Mouse (Mus musculus) heart, postnatal 0 days (tissue): Measurements from ENCODE around the gene Trip6. TPM values are rescaled to one million over a fixed set of nuclear protein-coding genes. Genes with fewer than 3 reads are reported as not detected.

ENCODE experiments used
- ATAC-seq: fragments of 200-750 bp; cut with Nextera tagmentation; 2 replicates; pipeline ENCODE4 v1.8.0; 2017; ENCODE audit warnings: low read depth, moderate number of reproducible peaks, moderate library complexity; ENCODE audit not compliant: insufficient read depth
- DNase-seq: peaks from one replicate; pipeline ENCODE4 v3.0.0-alpha.2; 2016; ENCODE audit warnings: low spot score
- H3K27ac ChIP-seq: fragments of 300-500 bp; sonication (generic); 2 replicates; pipeline ENCODE4 v1.5.1; 2014; ENCODE audit warnings: low read depth, mild to moderate bottlenecking
- H3K27me3 ChIP-seq: fragments of 300-500 bp; sonication (generic); 2 replicates; pipeline ENCODE4 v1.6.1; 2014; ENCODE audit warnings: low read length, mixed read lengths; ENCODE audit not compliant: control insufficient read depth, insufficient read depth
- H3K36me3 ChIP-seq: fragments of 300-500 bp; sonication (generic); replicated peaks from 2 replicates; pipeline ENCODE4 v1.6.1; 2014; ENCODE audit warnings: low read length, mixed read lengths; ENCODE audit not compliant: control insufficient read depth, insufficient read depth
- H3K4me1 ChIP-seq: fragments of 300-500 bp; sonication (generic); 2 replicates; pipeline ENCODE4 v1.6.1; 2014; ENCODE audit warnings: antibody characterized with exemption; ENCODE audit not compliant: control insufficient read depth, insufficient read depth
- H3K4me2 ChIP-seq: fragments of 300-500 bp; sonication (generic); 2 replicates; pipeline ENCODE4 v1.6.1; 2014; ENCODE audit warnings: low read depth, mild to moderate bottlenecking, low read length, moderate library complexity
- H3K4me3 ChIP-seq: fragments of 300-500 bp; sonication (generic); 2 replicates; pipeline ENCODE4 v1.5.1; 2014; ENCODE audit warnings: low read depth, low read length
- H3K9ac ChIP-seq: fragments of 300-500 bp; sonication (generic); replicated peaks from 2 replicates; pipeline ENCODE4 v1.6.1; 2014; ENCODE audit warnings: low read depth, low read length, mixed read lengths
- H3K9me3 ChIP-seq: fragments of 300-500 bp; sonication (generic); replicated peaks from 2 replicates; pipeline ENCODE4 v1.6.1; 2016; ENCODE audit warnings: low read length; ENCODE audit not compliant: control insufficient read depth
- CTCF ChIP-seq: IDR thresholded peaks from 2 replicates; pipeline ENCODE4 v1.5.1; 2016; ENCODE audit warnings: antibody characterized with exemption, control low read depth, low read depth
- EP300 ChIP-seq: IDR thresholded peaks from 2 replicates; pipeline ENCODE4 v1.6.1; 2016; ENCODE audit warnings: antibody characterized with exemption, low read depth
- WGBS: fragments of 180-500 bp; shearing (Covaris S2); extraction: QIAGEN DNeasy Blood & Tissue Kit; methylation state at CpG from one replicate; pipeline ENCODE4 v1.1.7; 2014; 5-methylcytosine and 5-hydroxymethylcytosine counted together
- polyA plus RNA-seq: library from polyadenylated mRNA; unstranded; fragments of >200 nt; fragmentation: Nextera tagmentation; extraction: Ambion mirVana; gene quantifications from 2 replicates; pipeline ENCODE4 v1.2.1, GENCODE M21; 2015
- total RNA-seq: library from RNA; depleted of rRNA; stranded (reverse); fragments of >200 nt; gene quantifications from 2 replicates; pipeline ENCODE4 v1.2.3, GENCODE M21; 2014; ENCODE audit warnings: low replicate concordance

Gene Trip6
- total and polyA plus RNA-seq, 2 experiments from 2014 or later, result 28.6 to 44.8 TPM

- H3K4me1 ChIP-seq, result peaks cover 26% of the 10 kb centered on the region; the same call in 1 of the 2 replicates
- WGBS, result 79% methylated on average over 4 of the region's 4 CpGs
- H3K4me3 ChIP-seq, result no peak overlapping the region
- no peaks in the 10 kb centered on the region for H3K9me3 ChIP-seq
- TF ChIP-seq EP300, result no peak
- TF ChIP-seq CTCF, result no peak
- no peaks in the 10 kb centered on the region for H3K36me3 ChIP-seq
- H3K27ac ChIP-seq, result no peak overlapping the region
- H3K4me2 ChIP-seq, result no peak overlapping the region
- no peak for ATAC-seq
- DNase-seq, result no peak
- H3K27me3 ChIP-seq, result no peaks in the 10 kb centered on the region
- no peak overlapping the region for H3K9ac ChIP-seq
Measured at GRCm38 (mm10) chr5:137346983-137347382, 32.8 kb upstream of the Trip6 start.

GRCm38 (mm10) chr5:137346388-137346787 is 32.2 kb upstream of the Trip6 start:
- ATAC-seq, result no peak
- no peak overlapping the region for H3K4me2 ChIP-seq
- no peak for DNase-seq
- no peaks in the 10 kb centered on the region for H3K27me3 ChIP-seq
- TF ChIP-seq EP300 (no peak), CTCF (no peak)
- WGBS, result 80% methylated on average over 1 of the region's 1 CpGs
- no peaks in the 10 kb centered on the region for H3K36me3 ChIP-seq
- H3K4me1 ChIP-seq, result peaks cover 20% of the 10 kb centered on the region; the same call in 1 of the 2 replicates
- no peak overlapping the region for H3K9ac ChIP-seq
- no peaks in the 10 kb centered on the region for H3K9me3 ChIP-seq
- H3K4me3 ChIP-seq, result no peak overlapping the region
- H3K27ac ChIP-seq, result 0 out of 2 replicates have a peak overlapping the region, but pooled peaks have one; percentile 12

GRCm38 (mm10) chr5:137345821-137346220 is 31.6 kb upstream of the Trip6 start:
- no peak overlapping the region for H3K4me3 ChIP-seq
- no peaks in the 10 kb centered on the region for H3K36me3 ChIP-seq
- ATAC-seq, result no peak
- H3K27ac ChIP-seq, result 0 out of 2 replicates have a peak overlapping the region, but pooled peaks have one; percentile 12
- no peak overlapping the region for H3K9ac ChIP-seq
- H3K27me3 ChIP-seq, result no peaks in the 10 kb centered on the region
- DNase-seq, result peak; percentile 41
- no peaks in the 10 kb centered on the region for H3K9me3 ChIP-seq
- TF ChIP-seq CTCF (no peak), EP300 (no peak)
- H3K4me1 ChIP-seq, result peaks cover 17% of the 10 kb centered on the region; the same call in 1 of the 2 replicates
- H3K4me2 ChIP-seq, result peak overlapping the region; percentile 29; the same call in 1 of the 2 replicates
- WGBS, result 13% methylated on average over 9 of the region's 9 CpGs

- no peak overlapping the region for H3K4me3 ChIP-seq
- H3K4me1 ChIP-seq, result peaks cover 17% of the 10 kb centered on the region; the same call in 1 of the 2 replicates
- no peaks in the 10 kb centered on the region for H3K27me3 ChIP-seq
- no peaks in the 10 kb centered on the region for H3K36me3 ChIP-seq
- DNase-seq (no peak), ATAC-seq (no peak)
- no peak overlapping the region for H3K27ac ChIP-seq
- H3K9me3 ChIP-seq, result no peaks in the 10 kb centered on the region
- no peak overlapping the region for H3K4me2 ChIP-seq
- TF ChIP-seq CTCF (no peak), EP300 (no peak)
- no peak overlapping the region for H3K9ac ChIP-seq
Measured at GRCm38 (mm10) chr5:137343869-137344268, 29.7 kb upstream of the Trip6 start.

- TF ChIP-seq CTCF (no peak), EP300 (no peak)
- DNase-seq (no peak), ATAC-seq (no peak)
- Histone ChIP-seq H3K27me3 (no peaks in the 10 kb centered on the region), H3K27ac (no peak overlapping the region), H3K4me2 (no peak overlapping the region), H3K4me3 (no peak overlapping the region), H3K4me1 (peaks cover 13% of the 10 kb centered on the region; the same call in 1 of the 2 replicates), H3K36me3 (no peaks in the 10 kb centered on the region), H3K9me3 (no peaks in the 10 kb centered on the region), H3K9ac (no peak overlapping the region)
- WGBS, result 93% methylated on average over 5 of the region's 5 CpGs
Measured at GRCm38 (mm10) chr5:137343412-137343811, 29.2 kb upstream of the Trip6 start.

- no peak overlapping the region for H3K4me3 ChIP-seq
- WGBS, result 52% methylated on average over 7 of the region's 7 CpGs
- no peaks in the 10 kb centered on the region for H3K9me3 ChIP-seq
- H3K36me3 ChIP-seq, result no peaks in the 10 kb centered on the region
- H3K27ac ChIP-seq, result no peak overlapping the region
- H3K4me2 ChIP-seq, result no peak overlapping the region
- no peaks in the 10 kb centered on the region for H3K27me3 ChIP-seq
- H3K4me1 ChIP-seq, result peaks cover 10% of the 10 kb centered on the region; the same call in 1 of the 2 replicates
- ATAC-seq (no peak), DNase-seq (no peak)
- H3K9ac ChIP-seq, result no peak overlapping the region
- no peak for TF ChIP-seq EP300
- no peak for TF ChIP-seq CTCF
Measured at GRCm38 (mm10) chr5:137342407-137343012, 28.3 kb upstream of the Trip6 start.
